Mouse (Mus musculus): ENCODE measurements at regions not wholly inside any gene's neighbourhood (a gene's known extent, or its start where the extent isn't known, plus 50 kb on each side); places are given as distances from the start of the nearest gene placed in this dataset.

DNA sequence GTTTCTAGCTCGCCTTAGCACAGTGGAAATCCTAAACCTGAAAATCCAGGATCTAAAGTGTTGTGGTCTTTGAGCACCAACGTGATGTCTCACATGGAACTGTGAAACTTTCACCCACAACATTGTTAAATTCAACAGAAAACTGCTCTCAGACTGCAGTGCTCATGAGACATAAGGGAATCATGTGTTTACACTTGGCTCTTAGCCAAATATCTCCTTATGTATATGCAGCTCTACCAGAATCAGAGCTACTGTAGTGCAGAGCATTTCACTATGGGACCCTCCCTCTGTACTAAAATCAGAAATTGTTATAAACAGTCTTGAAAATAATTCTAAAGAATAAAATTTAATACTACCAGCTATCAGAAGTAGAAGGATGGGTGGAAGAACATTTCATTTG lies 778.8 kb upstream of the Fam84a start:
- no peak for DNase-seq (ENCODE audit: low read depth, low spot score)

DNA sequence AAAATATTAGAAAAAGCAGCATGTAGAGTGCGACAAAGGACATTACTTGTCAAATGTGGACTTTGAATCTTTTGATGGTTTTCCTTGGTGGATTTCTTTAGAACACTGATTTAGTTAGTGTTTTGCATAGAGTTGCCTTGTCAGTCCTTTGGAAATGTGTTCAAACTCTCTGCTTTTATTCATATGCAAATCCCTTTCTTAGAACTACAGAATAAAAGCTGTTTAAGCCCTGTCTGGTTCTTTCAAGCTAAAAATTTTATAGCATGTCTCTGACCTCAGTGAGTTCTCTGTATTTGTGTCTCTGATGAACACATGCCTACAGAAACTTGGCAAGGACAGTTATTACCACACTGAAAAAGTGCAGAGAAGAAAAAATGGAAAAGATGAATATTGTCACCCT lies 775.7 kb upstream of the Fam84a start:
- peak; percentile 0 for DNase-seq (ENCODE audit: low read depth, low spot score)

DNA sequence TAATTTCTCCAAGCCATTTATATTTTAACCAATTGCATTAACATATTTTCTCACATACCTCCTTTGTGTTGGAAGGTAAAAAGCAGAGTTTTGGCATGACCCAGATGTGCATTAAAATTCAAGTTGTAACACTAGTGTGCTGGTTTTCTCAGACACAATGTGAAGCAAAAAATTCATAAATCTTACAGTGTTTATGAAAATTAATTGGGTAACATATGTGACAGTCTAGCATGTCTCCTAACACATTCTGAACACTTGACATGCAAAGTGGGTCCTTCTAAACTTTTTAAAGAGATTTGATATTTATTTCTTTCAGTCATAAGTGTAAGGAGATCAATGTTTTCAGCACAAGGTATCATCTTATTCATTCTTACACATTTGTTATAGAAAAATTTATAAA lies 771.9 kb upstream of the Fam84a start:
- DNase-seq (ENCODE audit: low read depth, low spot score), result no peak

DNA sequence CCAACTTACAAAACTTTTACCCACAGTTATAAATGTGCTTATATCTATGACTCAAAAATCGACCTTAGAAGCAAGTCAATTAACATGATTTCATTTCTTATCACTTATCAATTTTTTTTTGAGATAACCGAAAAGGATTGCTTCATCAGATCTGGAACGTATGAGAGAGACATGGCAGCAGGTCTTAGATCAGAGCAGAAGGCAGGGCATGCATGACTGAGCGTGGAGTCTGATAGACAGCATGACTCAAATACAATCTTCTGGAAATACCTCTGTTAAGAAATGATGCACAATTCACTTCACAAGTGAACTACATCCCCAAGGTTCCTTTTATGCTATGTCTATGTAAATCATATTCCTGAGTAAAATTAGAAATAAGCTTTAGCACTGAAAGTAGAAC lies 760.1 kb upstream of the Fam84a start:
- no peak for DNase-seq (ENCODE audit: low read depth, low spot score)

DNA sequence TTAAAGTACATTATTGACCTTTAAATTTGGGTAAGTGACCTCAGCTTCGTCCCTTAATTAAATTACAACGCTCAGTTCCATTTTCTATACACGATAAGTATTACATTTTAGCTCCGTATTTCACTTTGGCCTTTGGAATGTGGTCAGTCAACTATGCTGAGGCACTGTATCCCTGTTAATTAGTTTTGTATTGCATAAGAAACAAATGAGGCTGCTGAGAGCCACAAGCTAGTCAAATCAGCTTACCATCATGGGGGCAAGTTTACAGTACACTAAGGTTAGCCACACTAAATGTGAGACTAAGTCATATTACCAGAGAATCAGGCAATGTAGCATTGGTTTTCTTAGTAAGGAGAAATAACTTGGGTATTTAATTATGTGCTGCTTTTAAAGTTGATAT lies 731.3 kb upstream of the Fam84a start:
- no peak for DNase-seq (ENCODE audit: low read depth, low spot score)

DNA sequence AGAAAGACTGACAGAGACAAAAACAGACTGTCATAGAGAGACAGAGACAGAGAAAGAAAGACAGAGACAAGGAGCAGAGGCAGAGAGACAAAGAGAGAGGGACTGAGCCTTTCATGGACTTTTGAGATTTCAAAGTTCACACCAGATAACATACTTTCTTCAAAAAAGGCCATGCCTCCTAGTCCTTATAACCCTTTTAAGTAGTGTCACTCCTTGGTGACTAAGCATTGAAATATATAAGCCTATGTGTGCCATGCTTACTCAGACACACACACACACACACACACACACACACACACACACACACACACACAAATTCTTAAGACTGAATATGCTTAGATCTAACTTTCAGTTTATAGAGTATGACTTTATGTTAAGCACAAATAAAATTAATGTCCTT lies 728.6 kb upstream of the Fam84a start:
- no peak for DNase-seq (ENCODE audit: low read depth, low spot score)

DNA sequence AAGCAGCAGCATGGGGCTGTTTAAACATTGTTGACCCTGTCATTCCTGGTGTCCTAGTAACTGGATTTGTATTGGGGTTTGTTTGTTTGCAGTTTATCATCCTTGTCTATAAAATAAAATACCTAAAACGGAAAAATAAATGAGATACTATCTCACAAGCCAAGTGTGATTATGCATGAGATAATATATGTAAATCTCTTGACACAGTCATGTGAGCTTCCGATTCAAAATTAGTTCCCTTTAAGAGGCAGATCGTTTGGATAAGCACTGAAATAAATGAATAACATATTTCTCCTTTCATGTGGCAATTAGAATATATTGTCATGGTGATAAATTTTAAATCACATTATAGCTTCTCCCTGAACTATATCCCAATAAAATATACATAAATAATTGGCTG lies 723.4 kb upstream of the Fam84a start:
- no peak for DNase-seq (ENCODE audit: low read depth, low spot score)

DNA sequence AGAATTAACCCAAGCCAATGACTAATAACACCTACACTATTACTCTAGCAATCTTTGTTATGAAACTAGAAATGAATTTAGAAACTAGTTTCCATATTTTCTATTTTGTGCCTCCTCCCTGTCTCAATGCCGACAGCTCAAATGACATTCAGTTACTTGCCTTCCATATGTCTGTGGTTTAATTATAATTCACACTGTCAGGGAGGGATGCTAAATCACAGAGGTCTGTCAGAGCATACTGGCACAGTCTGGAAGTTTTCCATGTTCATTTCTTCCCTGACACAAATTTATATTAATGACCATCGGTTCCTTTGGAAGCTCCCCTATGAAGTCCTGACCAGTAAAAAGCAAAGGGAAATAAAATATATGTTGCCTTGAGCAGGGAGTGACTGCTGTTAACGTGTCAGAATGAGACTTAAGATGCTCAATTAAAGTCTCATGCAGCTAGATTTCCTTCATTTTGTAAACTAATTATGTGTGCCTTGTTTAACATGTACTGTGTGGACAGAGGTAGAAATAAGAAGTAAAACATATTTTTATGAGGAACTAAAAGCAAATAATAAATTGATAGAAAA lies 719.6 kb upstream of the Fam84a start:
- DNase-seq (ENCODE audit: low read depth, low spot score), result peak; percentile 12

DNA sequence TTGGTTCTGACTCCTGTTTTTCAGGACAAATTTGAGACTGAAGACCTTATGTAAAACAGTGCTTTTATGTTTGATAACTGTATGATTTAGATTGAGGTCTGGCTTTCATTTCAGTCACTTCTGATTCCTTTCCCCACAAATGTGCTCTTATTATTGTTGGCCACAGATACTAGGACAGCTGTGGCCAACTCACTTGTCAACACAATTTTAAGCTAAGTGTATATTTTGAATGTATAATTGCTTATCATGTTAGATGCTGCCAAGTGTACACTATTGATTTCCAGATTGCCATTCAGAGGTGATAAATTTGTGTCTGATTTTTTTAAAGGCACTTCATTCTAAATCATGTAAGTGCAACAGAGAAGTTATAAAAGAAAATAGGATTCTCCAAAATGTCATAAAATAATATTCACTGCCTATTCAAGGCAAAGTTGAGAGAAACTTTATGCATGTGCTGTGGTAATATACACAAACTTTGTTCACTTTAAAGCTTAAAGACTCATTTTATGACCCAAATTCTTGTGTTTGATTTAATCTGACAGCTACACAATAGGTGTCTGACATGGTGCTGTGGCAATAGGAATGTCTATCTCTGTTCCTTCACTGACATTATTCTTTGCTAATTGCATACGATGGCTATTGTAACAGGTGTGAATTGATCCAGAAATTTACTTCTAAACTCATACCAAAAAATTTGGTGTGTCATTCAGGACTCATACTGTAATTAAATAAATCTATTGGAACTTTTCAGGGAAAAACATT lies 708.1 kb upstream of the Fam84a start:
- no peak for DNase-seq (ENCODE audit: low read depth, low spot score)

DNA sequence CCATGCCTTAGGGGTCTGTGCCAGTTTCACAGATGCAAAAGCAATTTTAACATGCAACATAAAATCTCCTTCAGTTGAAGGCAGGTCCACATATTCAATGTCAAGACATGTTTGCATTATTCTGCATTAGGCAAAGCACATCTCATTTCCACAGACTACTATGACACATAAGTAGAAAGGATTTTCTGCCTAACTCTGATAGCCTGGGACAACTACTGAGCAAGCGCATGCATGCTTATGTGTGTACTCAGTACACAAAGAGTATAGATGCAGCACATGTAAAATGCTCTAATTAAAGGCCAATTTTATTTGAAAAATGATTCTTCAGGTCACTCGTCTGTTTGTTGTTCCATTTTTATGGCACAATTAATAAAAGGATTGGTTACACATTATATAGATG lies 707.2 kb upstream of the Fam84a start:
- no peak for DNase-seq (ENCODE audit: low read depth, low spot score)

DNA sequence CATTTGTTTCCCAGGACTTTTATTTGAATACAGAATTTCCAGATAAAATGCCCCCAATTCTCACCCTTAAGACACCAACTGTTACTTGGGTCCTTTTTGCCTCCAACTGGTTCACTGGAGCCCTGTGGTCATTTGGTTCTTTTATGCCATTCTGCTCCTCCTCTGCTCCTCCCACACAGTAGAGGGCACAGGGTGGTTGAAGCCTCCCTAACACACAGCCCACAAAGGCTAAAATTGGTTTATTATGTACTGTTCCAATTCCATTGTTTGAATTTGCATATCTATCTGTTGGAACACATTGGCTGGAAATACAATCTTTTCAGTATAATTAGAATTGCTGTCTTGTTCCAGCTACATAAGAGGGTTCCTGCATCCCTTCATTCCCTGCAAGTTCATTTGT lies 683.7 kb upstream of the Fam84a start:
- DNase-seq (ENCODE audit: low read depth, low spot score), result no peak
